Mouse (Mus musculus) adrenal gland, postnatal 36 days (tissue): ENCODE data around the gene Tnn. TPM values are rescaled to one million over a fixed set of nuclear protein-coding genes. Genes with fewer than 3 reads are reported as not detected.

Experiments used
- DNase-seq, 2 experiments: peaks; one replicate each; pipeline ENCODE4 v3.0.0; 2021; ENCODE audit warnings: mixed read lengths in 1 of 2
- long read RNA-seq, 2 experiments: library from polyadenylated mRNA; stranded (forward); transcript quantifications; one replicate each; pipeline ENCODE4 v2.0.0; 2021; ENCODE audit warnings: borderline sequencing depth in 2 of 2
- total RNA-seq, 2 experiments: library from RNA; stranded (reverse); gene quantifications; 2 replicates each; pipeline ENCODE4 v1.2.3; 2021

The Tnn gene
- total RNA-seq, result under 1 TPM; 0.10 to 0.20 TPM
- long read RNA-seq, experiment 1, result 0 reads
- long read RNA-seq, experiment 2, partial matches to known transcripts, result 0 of 1 reads
- long read RNA-seq, experiment 2, other reads (novel, unspliced or antisense), result 1 of 1 reads

DNA sequence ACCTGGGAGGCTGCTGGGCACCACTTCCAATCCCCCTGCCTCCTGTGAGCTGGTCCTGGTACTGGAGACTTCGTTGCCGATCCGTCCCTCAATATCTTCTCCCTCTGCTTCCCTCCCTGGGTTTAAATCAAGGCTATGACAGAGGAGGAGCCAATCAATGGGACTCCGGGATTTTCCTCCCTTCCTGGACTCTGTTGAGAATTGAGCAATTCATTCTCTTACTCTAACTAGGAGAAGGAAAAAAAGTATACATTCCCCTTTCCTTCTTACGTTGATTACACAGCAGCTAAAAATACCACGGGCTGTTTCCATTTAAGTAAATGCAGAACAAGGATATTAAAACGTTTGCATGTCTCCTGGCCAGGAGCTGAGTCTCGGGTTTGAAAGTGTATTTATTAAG lies at the start of gene Tnn:
Gene Tnn (minus strand): TSS at position 101 of the 400 bp plus-strand sequence.
- DNase-seq, result no peak

DNA sequence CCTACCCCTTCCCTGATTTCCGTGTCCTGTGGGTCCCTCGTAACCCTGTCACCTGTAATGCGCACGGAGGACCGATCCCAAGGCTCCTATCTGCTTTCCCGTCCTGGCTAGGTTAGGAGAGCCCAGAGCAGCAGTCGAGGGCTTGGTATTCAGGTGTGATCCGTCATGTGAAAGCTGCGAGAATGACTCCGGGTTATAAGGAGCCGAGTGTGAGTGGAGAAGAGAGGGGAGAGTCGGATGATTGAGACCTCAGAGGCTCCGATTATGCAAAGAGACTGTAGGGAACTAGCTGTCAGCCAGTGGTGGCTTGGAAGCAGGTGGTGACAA lies 41.9 kb upstream of the Tnn start:
- DNase-seq, result no peak

DNA sequence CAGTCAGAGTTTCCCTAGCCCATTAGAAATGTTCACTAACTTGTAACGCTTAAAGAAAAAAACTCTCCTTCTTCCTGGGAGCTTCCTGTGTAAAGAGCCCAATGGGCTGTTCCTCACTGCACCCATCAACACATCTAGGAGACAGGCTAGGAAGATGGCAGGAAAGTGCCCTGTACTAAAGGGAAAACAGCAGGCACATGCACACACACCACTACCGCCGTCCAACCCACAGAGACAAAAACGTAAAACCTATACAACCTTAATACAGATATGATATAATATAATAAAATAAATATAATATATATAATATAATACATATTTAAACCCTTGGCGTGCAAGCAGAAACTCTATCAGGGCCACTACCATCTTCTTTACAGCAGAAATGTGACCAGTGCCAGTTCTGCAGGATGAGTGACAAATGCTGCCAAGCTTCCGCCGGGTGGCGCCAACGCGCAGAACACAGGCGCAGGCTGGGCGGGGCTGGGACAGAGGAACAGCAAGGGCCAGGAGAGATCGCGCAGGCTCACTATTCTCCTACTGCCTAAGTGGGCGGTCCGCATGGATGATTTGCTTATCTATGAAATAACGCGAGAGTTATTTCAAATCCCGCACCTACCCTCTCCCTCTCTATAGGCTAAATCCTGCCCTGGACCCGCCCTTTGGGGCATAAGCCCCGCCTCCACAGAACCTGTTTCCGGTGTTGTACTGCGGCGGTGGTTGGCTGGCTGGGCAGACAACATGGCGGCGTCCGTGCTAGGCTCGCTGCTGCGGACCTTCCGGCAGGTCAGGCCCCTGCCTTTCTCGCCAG lies 41.4 kb upstream of the Tnn start, which contains the start of gene Mrps14:
Gene Mrps14 (plus strand): TSS at position 687 of the 808 bp plus-strand sequence.
- DNase-seq, result peak; percentile 98 to 99

DNA sequence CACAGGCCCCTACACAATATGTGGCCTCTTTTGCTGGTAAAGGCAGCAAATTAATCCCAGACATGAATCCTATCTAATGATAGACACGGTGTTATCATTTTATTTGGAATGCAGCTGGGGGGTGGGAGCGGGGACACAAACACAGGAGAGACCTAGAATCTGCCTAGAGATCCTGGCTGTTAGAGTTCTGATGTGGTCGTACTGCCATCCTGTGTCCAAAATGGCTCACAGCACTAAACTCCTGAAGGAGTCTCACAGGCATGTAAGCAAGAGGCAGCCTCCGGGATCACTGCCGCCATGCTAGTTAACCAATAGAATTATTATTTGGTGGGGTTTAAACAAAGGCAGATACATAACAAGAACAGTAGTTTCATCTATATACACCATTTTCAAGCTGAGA lies 31.1 kb upstream of the Tnn start:
- DNase-seq, result peak; percentile 13 to 32

DNA sequence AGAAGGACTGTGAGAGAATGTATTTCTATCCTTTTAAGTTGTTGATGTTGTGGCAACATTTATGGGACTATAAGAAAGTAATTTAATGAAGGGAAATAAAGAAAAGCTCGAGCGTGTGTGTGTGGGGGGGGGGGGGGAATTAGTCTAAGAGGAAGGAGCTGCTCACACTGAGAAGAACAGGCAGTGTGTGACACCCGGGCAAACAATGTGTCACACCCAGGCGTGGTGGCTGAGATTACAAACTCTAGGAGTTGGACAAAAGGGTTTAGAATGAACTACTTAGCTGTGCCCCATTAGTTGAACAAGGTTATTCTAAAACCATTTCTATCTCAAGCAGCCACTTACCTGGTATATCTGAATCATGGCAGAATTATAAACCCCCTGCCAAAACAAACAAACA lies 27.8 kb upstream of the Tnn start:
- no peak for DNase-seq

DNA sequence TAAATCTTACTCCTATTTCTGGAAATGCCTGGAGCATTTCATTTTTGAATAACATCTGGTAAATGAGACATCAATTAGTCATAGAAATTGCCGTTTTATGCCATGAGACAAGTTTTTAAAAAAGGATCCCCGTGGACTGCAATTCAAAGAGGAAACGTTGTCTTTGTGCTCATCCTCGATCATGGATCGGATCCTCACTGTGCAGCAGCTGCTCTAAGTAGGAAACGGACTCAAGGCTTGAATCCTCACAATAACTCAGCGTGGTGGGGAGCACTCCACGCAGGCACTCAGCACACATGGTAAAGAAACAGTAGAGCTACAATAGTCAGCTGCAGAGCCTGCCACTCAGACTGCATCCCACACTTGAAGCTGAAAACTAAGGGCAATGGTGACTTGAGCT lies 23.5 kb upstream of the Tnn start:
- no peak for DNase-seq

DNA sequence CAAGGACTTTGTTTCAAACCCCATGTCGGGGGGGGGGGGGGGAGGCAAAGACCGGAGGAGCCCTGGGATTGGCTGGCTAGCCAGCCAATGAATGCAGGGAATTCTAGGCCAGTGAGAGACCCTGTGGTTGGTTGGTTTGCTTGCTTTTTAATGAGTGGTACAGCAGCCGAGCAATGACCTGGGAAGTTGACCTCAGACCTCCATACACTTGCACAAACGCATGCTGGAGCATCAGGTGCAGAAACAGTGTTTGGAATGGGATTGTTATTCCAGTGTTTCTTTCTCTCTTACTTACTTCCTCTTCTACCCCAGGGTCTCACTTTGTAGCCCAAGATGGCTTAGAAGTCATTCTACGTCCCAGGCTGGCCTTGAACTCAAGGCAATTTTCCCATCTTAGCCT lies 13.2 kb upstream of the Tnn start:
- DNase-seq, result no peak

DNA sequence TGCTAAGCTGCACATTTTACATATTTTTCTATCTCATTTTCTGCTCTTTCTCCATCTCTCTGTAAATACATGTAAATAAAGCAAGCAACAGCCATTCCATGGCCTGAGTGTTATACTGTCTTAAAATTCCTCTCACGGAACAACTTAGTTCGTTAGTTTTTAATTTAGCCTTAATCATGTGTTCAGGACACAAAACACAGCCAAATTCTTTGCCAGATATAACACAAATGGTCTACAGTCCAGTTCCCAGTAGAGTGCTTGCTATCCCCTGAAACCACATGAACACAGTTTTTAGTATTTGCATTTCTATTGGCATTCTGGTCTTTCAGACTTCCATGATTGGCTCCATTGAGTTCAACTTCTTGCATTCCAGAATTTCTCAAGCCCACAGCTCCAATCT lies 4.8 kb upstream of the Tnn start:
- DNase-seq, result no peak

DNA sequence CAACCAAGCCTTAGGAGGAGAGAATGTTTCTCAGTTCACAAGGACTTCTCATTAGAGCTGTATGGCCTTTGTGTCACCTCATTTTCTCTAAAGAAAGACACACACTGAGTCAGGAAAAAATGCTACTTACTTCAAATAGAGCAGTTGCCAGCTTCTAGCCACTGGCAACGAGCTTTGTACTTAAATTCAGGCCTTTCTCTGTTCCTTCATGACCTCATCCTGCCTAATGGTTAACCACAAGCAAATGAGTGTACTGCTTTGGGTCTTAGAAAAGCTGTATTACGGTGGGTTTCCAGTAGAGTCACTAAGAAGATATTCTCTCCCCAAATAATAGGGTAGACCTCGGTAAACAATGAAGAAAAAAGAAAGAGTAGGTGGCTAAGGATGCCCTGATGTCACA lies 2.7 kb downstream of the Tnn start:
- no peak for DNase-seq

DNA sequence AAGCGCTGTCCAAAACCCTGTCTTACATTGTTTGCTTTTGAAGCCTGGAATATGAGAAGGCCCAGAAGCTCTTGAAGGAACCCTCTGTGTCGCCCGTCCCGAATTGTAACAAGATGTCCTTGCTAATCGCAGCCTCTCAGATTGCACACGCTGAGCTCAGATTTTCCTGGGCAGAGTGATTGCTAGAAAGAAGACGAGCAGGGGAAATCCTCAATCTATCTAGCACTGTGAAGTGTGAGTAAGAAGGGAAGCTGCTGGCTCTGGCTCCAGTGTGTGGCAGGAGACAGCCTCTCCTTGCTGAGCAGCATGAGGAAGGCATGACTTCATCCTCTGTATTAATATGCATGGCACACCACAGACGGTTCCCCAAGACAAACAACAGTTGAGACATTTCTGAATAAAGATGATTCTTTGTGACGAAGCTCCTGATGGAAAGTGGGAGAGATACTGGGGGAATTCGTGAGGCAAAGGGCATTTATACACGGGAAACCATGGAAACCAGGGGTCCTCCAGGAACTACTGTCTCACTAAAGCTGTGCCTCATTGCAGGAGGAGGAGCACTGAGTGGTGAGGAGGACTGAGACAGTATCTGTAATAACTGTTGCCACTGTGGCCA lies 4.0 kb downstream of the Tnn start:
- no peak for DNase-seq

DNA sequence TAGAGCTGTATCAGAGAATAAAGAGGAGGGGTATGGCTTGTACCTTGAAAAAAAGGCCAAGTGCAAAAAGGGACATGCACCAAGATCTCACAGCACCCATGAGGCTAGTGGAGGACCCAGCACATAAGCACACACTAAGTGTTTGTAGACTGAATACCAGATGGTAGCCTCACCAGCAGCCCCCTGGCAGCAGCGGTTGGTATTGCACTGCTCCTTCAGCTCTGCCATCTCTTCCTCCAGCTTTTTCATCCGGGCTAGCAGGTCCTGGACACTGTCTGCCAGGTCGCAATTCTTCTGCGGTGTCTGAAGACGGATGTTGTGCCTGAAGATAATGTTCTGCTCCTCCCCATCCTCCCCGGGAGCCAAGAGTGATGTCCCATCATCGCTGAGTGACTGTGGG lies 6.1 kb downstream of the Tnn start:
- DNase-seq, result no peak

DNA sequence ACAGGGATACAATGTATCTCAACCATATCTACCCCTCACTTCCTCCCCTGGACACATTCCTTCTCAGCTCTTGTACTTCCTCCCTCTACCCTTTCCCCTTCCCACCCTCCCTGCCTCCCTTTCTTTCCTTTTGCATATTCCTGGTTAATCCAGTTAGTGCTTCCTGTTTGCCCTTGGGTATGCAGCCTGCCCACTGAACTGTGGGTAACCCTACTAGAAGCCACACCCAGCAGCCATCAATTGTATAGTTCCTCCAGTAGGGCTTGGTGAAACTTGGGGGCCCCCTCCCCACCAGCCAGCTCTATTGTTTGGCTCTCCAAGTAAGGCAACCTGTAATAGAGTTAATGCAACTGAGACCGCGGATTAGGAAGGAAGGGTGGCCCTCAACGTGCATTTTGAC lies 7.8 kb downstream of the Tnn start:
- no peak for DNase-seq

DNA sequence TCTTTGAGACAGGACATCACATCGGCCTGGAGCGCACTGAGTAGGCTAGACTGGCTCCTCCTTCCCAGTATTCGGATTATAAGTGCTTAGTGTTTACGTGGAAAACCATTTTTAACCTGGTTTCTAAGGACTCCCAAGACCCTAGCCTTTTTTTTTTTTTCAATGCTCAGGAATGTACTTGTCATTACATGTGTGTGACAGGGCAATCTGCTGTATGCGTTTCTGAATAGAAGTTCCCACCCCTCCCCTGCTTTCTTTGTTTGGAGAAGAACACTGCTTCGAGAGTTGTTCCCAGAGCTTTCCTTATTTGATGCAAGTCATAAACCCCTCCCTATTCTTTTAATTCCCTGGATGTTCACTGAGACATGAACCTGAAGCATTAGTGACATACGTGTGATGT lies 9.0 kb downstream of the Tnn start:
- DNase-seq, result no peak

DNA sequence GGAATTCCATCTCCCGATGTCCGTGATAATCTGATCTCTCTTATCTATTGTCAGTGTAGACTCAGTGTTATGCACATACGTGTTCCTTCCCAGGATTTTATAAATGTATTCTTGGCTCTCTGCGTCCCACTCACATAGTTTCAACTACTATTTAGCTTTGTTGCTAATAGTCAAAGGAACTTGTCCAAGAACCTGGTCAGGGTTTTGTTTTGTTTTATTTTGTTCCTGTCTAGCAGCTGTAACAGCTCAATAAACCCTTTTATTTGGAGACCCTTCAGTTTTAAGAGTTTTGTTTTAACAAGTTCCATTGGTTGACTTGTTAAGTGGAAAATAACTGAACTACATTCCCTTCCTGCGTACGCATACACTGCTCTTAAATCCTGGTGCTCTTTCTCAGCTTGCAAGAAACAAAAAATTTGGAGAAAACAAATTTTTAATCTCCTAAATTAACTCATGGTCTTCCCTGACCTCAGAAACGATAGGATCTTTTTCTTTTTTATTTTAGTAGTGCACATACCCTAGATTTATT lies 17.0 kb downstream of the Tnn start:
- no peak for DNase-seq

DNA sequence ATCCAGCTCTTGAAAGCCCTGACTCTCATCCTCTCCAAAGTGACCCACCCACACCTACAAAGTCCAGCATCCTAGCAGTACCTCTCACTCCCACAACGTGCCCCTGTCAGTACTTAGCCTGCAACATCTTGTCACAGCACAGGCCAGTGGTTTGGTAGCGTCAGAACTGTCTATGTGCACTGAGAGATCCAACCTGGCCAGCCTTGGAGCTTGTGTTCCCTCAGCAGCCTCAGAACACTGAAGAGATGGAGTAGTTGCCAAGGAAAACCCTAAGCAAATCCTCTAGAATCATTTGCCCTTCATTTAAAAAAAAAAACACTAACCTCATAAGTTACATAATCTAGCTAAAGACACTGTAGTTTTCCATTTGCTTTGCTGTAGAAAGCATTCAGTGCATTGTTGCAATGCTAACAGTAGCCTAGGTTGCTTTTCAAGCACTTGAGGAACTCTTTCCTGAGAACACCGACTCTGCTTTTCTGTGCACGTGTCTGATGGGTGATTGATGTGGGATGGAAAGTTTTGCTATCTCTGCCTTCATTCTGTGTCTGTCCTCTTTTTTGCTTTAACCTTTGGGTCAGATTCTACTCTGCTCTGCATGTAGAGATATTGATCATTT lies 19.8 kb downstream of the Tnn start:
- DNase-seq, result no peak

DNA sequence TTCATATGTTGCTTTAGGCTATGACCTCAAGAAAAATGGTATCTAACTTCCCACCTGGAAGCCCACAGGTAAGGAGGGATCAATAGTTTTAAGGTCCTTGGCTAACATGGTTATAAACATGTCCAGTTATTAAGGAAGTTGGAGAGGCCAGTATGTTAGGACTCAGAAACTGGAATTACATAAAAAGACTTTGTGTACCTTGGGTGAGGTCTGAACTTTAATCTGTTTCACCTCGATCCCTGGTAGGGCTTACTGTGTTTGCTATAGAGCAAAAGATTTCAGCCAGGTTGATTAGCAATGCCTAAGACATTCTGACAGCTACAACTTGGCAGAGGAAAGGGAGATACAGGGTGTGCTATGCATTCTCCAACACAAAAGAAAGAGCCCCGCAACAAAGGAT lies 29.4 kb downstream of the Tnn start:
- no peak for DNase-seq

DNA sequence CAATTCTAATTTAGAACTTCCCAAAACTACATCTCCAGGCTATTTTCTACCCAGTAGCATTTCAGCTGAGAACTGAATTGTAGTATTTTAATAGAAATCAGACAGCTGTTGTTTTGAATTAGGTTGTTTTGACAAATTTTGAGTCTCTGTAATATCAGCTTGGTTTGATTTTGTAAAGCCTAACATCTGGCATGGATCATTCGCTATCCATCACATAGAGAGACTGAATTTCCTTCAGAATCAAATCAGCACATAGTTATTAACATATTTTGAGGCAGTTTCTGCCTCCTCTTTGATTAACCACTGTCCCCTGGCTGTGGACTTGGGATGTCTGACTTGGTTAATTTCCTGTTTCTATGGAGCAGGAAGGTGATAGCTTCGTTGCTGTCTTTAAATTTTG lies 44.8 kb downstream of the Tnn start:
- no peak for DNase-seq

DNA sequence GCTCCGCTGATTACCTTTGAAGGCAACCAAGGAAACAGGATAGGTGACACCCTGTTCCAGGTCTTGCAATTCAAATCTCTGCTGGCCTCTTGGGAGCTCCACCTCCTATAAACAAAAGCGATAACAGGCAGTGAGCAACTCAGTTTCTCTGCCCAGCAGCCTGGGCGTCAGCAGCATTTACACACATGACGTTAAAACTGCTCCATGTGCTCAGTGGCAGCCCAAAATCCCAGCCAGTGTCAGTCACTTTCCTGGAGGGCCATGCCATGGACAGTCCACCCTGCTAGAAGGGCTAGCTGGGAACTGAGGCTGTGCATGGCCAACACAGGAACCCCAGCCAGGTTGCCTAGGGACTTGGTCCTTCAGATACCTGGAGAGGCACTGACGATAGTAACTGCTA lies 48.0 kb downstream of the Tnn start:
- DNase-seq, result no peak

DNA sequence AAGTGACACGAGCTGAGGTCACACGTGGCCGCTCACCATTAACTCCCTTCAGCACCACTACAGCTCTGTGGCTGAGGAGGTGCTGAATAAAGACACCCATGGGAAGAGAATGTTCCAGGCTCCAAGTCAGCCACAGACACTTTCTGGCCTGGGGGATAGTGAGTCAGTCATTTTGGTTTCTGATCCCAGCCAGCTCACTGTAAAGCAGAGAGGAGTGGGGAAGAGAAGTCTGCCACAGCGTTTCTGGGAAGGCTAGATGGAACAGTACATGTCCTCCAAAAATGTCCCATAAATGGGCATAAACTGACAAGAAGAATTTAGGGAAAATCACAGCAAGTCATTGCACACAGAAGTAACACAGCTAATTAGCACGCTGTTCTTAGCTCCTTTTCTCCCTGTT lies 52.4 kb downstream of the Tnn start:
- no peak for DNase-seq

DNA sequence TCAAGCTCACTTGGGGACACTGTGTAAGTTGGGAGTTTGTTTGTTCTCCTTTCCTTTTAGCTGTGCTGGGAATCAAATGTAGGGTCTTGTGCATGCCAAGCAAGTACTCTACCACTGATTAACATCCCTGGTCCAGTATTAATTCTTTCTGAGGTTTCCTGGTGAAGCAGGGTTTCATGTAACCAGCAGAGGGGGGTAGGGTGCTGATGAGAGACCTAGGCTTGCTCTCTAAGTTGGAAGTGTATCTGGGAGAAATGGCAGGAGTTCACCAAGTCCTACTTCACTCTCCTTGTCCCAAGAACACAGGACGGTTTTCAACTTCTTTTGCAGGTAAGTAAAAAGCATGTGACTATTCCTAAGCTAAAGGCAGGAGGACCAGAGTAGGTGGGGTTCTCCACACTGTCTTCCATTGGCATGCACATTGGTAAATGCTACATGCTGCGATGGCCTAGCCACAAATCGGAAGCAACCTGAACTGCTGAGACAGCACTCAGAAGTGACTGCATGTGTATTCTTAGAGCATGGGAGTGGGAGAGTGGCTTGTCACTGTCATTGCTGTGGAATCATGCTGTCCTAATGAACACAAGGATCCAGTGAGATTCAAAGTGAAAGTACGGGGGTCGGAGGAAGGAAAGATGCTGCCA lies 53.6 kb downstream of the Tnn start:
- DNase-seq, result peak in 1 of 2 experiments; percentile 31

DNA sequence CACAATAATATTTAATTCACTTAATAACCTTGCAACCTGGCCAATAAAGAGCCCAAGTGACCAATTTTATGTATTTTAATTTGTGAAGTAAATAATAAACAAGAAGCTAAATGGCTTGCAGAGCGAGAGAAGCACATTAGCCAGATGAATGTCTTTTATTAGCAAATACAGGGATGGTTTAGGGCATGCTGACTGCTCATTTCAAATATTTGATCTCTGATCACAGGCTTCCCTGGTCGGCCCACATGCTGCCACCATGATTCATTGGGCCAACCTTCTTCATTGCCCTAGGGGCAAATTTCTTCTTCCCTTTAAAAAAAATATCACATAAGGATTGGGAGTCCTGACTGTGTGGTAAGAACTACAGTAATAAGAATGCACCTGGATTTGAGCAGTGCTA lies 66.7 kb downstream of the Tnn start:
- no peak for DNase-seq

DNA sequence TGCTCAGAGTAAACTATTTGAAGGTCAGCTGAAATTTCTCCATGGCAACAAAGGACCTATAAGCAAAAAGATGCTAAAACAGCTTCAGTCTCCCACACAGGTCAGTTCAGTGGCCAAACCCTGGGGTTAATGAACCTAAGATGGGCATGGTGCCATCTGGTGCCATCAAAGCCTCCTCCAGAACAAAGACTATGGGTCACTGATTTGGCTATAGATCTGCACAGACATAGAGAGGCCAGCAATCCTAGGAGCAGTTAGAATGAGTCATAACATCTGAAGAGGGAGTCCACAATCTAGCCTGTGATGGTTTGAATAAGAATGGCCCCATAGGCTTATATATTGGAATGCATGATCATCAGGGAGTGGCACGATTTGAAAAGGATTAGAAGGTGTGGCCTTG lies 69.1 kb downstream of the Tnn start:
- no peak for DNase-seq

DNA sequence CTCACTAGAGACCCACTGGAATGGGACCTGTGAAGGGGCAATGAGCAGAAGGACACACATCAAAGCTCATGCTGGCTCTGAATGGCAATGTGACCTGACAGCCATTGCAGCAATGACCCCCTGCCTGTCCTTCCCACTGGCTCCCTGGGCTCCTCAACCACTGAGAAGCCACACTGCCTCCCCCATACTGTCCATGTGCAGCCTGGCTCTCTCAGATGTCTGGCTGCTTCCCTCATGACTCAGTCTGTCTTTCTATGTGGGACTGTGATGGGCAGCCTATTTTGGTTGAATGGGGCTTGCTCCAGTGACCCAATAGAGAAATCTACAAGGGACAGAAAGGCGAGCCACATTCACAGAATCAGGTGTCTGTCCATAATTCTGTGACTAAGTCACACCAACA lies 70.7 kb downstream of the Tnn start:
- no peak for DNase-seq
